Mouse (Mus musculus) hindbrain, embryonic 16.5 days (tissue): ENCODE measurements at regions not wholly inside any gene's neighbourhood (a gene's known extent, or its start where the extent isn't known, plus 50 kb on each side); places are given as distances from the start of the nearest gene placed in this dataset.
A peak's percentile ranks its signal among the peaks of the same experiment; 100 is the strongest.

Experiments
- ATAC-seq: fragments of 200-750 bp; cut with Nextera tagmentation; 2 replicates; pipeline ENCODE4 v1.8.0; 2017; ENCODE audit warnings: moderate TSS enrichment, moderate library complexity
- H3K27ac ChIP-seq: fragments of 300-500 bp; sonication (generic); 2 replicates; pipeline ENCODE4 v1.5.1; 2014; ENCODE audit warnings: low read depth, mild to moderate bottlenecking, control low read depth, low read length, moderate library complexity
- H3K27me3 ChIP-seq: fragments of 300-500 bp; sonication (generic); replicated peaks from 2 replicates; pipeline ENCODE4 v1.6.1; 2014; ENCODE audit warnings: low read length; ENCODE audit not compliant: control insufficient read depth, insufficient read depth
- H3K36me3 ChIP-seq: fragments of 300-500 bp; sonication (generic); 2 replicates; pipeline ENCODE4 v1.6.1; 2014; ENCODE audit warnings: mild to moderate bottlenecking, low read length, moderate library complexity, mixed read lengths; ENCODE audit not compliant: control insufficient read depth, insufficient read depth
- H3K4me1 ChIP-seq: fragments of 300-500 bp; sonication (generic); 2 replicates; pipeline ENCODE4 v1.6.1; 2014; ENCODE audit warnings: low read depth, low read length; ENCODE audit not compliant: control insufficient read depth, insufficient read depth
- H3K4me2 ChIP-seq: fragments of 300-500 bp; sonication (generic); 2 replicates; pipeline ENCODE4 v1.6.1; 2014; ENCODE audit warnings: mild to moderate bottlenecking, low read length, control low read depth, moderate library complexity
- H3K4me3 ChIP-seq: fragments of 300-500 bp; sonication (generic); 2 replicates; pipeline ENCODE4 v1.5.1; 2014; ENCODE audit warnings: mild to moderate bottlenecking, low read length, control low read depth, moderate library complexity
- H3K9ac ChIP-seq: fragments of 300-500 bp; sonication (generic); 2 replicates; pipeline ENCODE4 v1.6.1; 2014; ENCODE audit warnings: low read depth, mild to moderate bottlenecking, control low read depth, low read length, moderate library complexity
- H3K9me3 ChIP-seq: fragments of 300-500 bp; sonication (generic); 2 replicates; pipeline ENCODE4 v1.6.1; 2014; ENCODE audit warnings: mild to moderate bottlenecking, low read length, moderate library complexity; ENCODE audit not compliant: control insufficient read depth
- WGBS: fragments of 180-500 bp; shearing (Covaris S2); extraction: QIAGEN DNeasy Blood & Tissue Kit; methylation state at CpG from one replicate; pipeline ENCODE4 v1.1.7; 2014; 5-methylcytosine and 5-hydroxymethylcytosine counted together

GRCm38 (mm10) chr9:118302785-118303384 lies 152.9 kb upstream of the Cmc1 start:
- Histone ChIP-seq H3K4me1 (no peaks in the 10 kb centered on the region), H3K9me3 (no peaks in the 10 kb centered on the region), H3K27ac (no peak overlapping the region), H3K36me3 (no peaks in the 10 kb centered on the region), H3K4me2 (no peak overlapping the region), H3K4me3 (no peak overlapping the region), H3K9ac (no peak overlapping the region), H3K27me3 (no peaks in the 10 kb centered on the region)
- no peak for ATAC-seq
- 74% methylated on average over 11 of the region's 11 CpGs for WGBS

- Histone ChIP-seq H3K9me3 (no peaks in the 10 kb centered on the region), H3K36me3 (no peaks in the 10 kb centered on the region), H3K9ac (no peak overlapping the region), H3K27me3 (no peaks in the 10 kb centered on the region; the same call in 1 of the 2 replicates), H3K4me1 (no peaks in the 10 kb centered on the region), H3K27ac (no peak overlapping the region), H3K4me2 (no peak overlapping the region), H3K4me3 (no peak overlapping the region)
- peak; percentile 48; the same call in 1 of the 2 replicates for ATAC-seq
- 60% methylated on average over 18 of the region's 18 CpGs for WGBS
Observed at GRCm38 (mm10) chr9:118318357-118319140, 159.5 kb upstream of the Eomes start.

GRCm38 (mm10) chr9:118323796-118324195 lies 154.2 kb upstream of the Eomes start:
- Histone ChIP-seq H3K27ac (no peak overlapping the region), H3K27me3 (no peaks in the 10 kb centered on the region), H3K36me3 (no peaks in the 10 kb centered on the region), H3K9ac (no peak overlapping the region), H3K4me2 (no peak overlapping the region), H3K9me3 (no peaks in the 10 kb centered on the region), H3K4me3 (no peak overlapping the region), H3K4me1 (no peaks in the 10 kb centered on the region)
- ATAC-seq: no peak
- WGBS: 43% methylated on average over 12 of the region's 12 CpGs

GRCm38 (mm10) chr9:118326656-118327055 lies 151.4 kb upstream of the Eomes start:
- no peaks in the 10 kb centered on the region for H3K36me3 ChIP-seq
- no peaks in the 10 kb centered on the region for H3K4me1 ChIP-seq
- no peak overlapping the region for H3K4me2 ChIP-seq
- no peaks in the 10 kb centered on the region for H3K9me3 ChIP-seq
- H3K27me3 ChIP-seq: no peaks in the 10 kb centered on the region
- ATAC-seq: no peak
- H3K27ac ChIP-seq: no peak overlapping the region
- H3K9ac ChIP-seq: no peak overlapping the region
- H3K4me3 ChIP-seq: no peak overlapping the region
- WGBS: 51% methylated on average over 9 of the region's 9 CpGs

GRCm38 (mm10) chr9:118327904-118328303 lies 150.1 kb upstream of the Eomes start:
- H3K4me1 ChIP-seq: no peaks in the 10 kb centered on the region
- no peak for ATAC-seq
- no peak overlapping the region for H3K4me3 ChIP-seq
- no peak overlapping the region for H3K4me2 ChIP-seq
- no peak overlapping the region for H3K27ac ChIP-seq
- no peaks in the 10 kb centered on the region for H3K9me3 ChIP-seq
- no peak overlapping the region for H3K9ac ChIP-seq
- 71% methylated on average over 6 of the region's 6 CpGs for WGBS
- H3K36me3 ChIP-seq: no peaks in the 10 kb centered on the region
- no peaks in the 10 kb centered on the region for H3K27me3 ChIP-seq

GRCm38 (mm10) chr9:118341401-118341800 lies 136.6 kb upstream of the Eomes start:
- H3K4me2 ChIP-seq: peak overlapping the region; percentile 53
- no peaks in the 10 kb centered on the region for H3K9me3 ChIP-seq
- H3K4me3 ChIP-seq: peak overlapping the region; percentile 31
- H3K27me3 ChIP-seq: no peaks in the 10 kb centered on the region
- H3K9ac ChIP-seq: peak overlapping the region; percentile 51; the same call in 1 of the 2 replicates
- no peak overlapping the region for H3K27ac ChIP-seq
- WGBS: 35% methylated on average over 12 of the region's 12 CpGs
- peak; percentile 61; the same call in 1 of the 2 replicates for ATAC-seq
- no peaks in the 10 kb centered on the region for H3K36me3 ChIP-seq
- H3K4me1 ChIP-seq: no peaks in the 10 kb centered on the region

- no peak for ATAC-seq
- WGBS: 95% methylated on average over 10 of the region's 10 CpGs
Observed at GRCm38 (mm10) chr9:118354911-118355310, 123.1 kb upstream of the Eomes start.

GRCm38 (mm10) chr9:118357406-118357805 lies 120.6 kb upstream of the Eomes start:
- no peak overlapping the region for H3K27ac ChIP-seq
- WGBS: 94% methylated on average over 8 of the region's 8 CpGs

More at GRCm38 (mm10) chr9:118354911-118355310, 123.1 kb upstream of the Eomes start:
- Histone ChIP-seq H3K4me1 (no peaks in the 10 kb centered on the region), H3K9me3 (no peaks in the 10 kb centered on the region), H3K4me3 (no peak overlapping the region), H3K36me3 (no peaks in the 10 kb centered on the region), H3K9ac (no peak overlapping the region), H3K27me3 (no peaks in the 10 kb centered on the region), H3K27ac (no peak overlapping the region), H3K4me2 (no peak overlapping the region)

GRCm38 (mm10) chr9:118363929-118364328 lies 114.1 kb upstream of the Eomes start:
- Histone ChIP-seq H3K4me1 (no peaks in the 10 kb centered on the region), H3K9me3 (no peaks in the 10 kb centered on the region), H3K9ac (no peak overlapping the region), H3K27ac (no peak overlapping the region), H3K4me3 (no peak overlapping the region), H3K27me3 (no peaks in the 10 kb centered on the region), H3K4me2 (no peak overlapping the region), H3K36me3 (no peaks in the 10 kb centered on the region)
- WGBS: 89% methylated on average over 2 of the region's 2 CpGs
- no peak for ATAC-seq

More at GRCm38 (mm10) chr9:118357406-118357805, 120.6 kb upstream of the Eomes start:
- Histone ChIP-seq H3K36me3 (no peaks in the 10 kb centered on the region), H3K4me2 (no peak overlapping the region), H3K4me3 (no peak overlapping the region), H3K9me3 (no peaks in the 10 kb centered on the region), H3K27me3 (no peaks in the 10 kb centered on the region), H3K9ac (no peak overlapping the region), H3K4me1 (no peaks in the 10 kb centered on the region)
- ATAC-seq: no peak
